Mouse (Mus musculus): ENCODE results near the gene Mfsd4b2. TPM values are rescaled to one million over a fixed set of nuclear protein-coding genes. Genes with fewer than 3 reads are reported as not detected.
A peak's percentile ranks its signal among the peaks of the same experiment; 100 is the strongest.
"Not testable (repeated sequence)": the region's sequence is repeated elsewhere in the genome, so short reads cannot be mapped to it uniquely, and the experiment has no call there.

Gene Mfsd4b2
- polyA plus RNA-seq, 1 experiment: not detected

GRCm38 (mm10) chr10:39949377-39949954, 22.7 kb upstream of the Mfsd4b2 start:
- no peak for TF ChIP-seq CTCF (IDR thresholded peaks at IDR 0.05; ENCODE audit: low read depth, low read length)
- Histone ChIP-seq H3K27ac (ENCODE audit: insufficient read depth, low read depth, low read length) (no peak overlapping the region), H3K4me1 (ENCODE audit: control insufficient read depth, insufficient read depth, low read length) (no peaks in the 10 kb centered on the region), H3K4me3 (ENCODE audit: insufficient read depth, low read length) (no peak overlapping the region)

- H3K4me1 ChIP-seq (ENCODE audit: control insufficient read depth, insufficient read depth, low read length); H3K27ac ChIP-seq (ENCODE audit: insufficient read depth, low read depth, low read length); H3K4me3 ChIP-seq (ENCODE audit: insufficient read depth, low read length): not testable (repeated sequence)
Observed at GRCm38 (mm10) chr10:39947195-39947594, 20.5 kb upstream of the Mfsd4b2 start.

- no peak overlapping the region for H3K4me3 ChIP-seq (ENCODE audit: insufficient read depth, low read length)
- no peak overlapping the region for H3K27ac ChIP-seq (ENCODE audit: insufficient read depth, low read depth, low read length)
- TF ChIP-seq POLR2A (IDR thresholded peaks at IDR 0.05; ENCODE audit: borderline replicate concordance, low read depth, low read length): no peak
- TF ChIP-seq CTCF (IDR thresholded peaks at IDR 0.05; ENCODE audit: low read depth, low read length): no peak
- H3K4me1 ChIP-seq (ENCODE audit: control insufficient read depth, insufficient read depth, low read length): no peaks in the 10 kb centered on the region
Observed at GRCm38 (mm10) chr10:39936553-39936952, 9.8 kb upstream of the Mfsd4b2 start.

GRCm38 (mm10) chr10:39924556-39924955, 2.2 kb downstream of the Mfsd4b2 start:
- not testable (repeated sequence) for H3K4me1 ChIP-seq (ENCODE audit: control insufficient read depth, insufficient read depth, low read length); H3K27ac ChIP-seq (ENCODE audit: insufficient read depth, low read depth, low read length); H3K4me3 ChIP-seq (ENCODE audit: insufficient read depth, low read length)

- peaks cover 12% of the 10 kb centered on the region for H3K4me1 ChIP-seq (ENCODE audit: control insufficient read depth, insufficient read depth, low read length)
- TF ChIP-seq CTCF (IDR thresholded peaks at IDR 0.05; ENCODE audit: low read depth, low read length) (no peak), POLR2A (IDR thresholded peaks at IDR 0.05; ENCODE audit: borderline replicate concordance, low read depth, low read length) (no peak)
- H3K4me3 ChIP-seq (ENCODE audit: insufficient read depth, low read length): no peak overlapping the region
- H3K27ac ChIP-seq (ENCODE audit: insufficient read depth, low read depth, low read length): no peak overlapping the region
Observed at GRCm38 (mm10) chr10:39912616-39913015, 14.1 kb downstream of the Mfsd4b2 start.

GRCm38 (mm10) chr10:39908768-39909441, 17.8 kb downstream of the Mfsd4b2 start:
- H3K27ac ChIP-seq (ENCODE audit: insufficient read depth, low read depth, low read length): no peak overlapping the region
- H3K4me3 ChIP-seq (ENCODE audit: insufficient read depth, low read length): peak overlapping the region; percentile 52
- TF ChIP-seq CTCF (IDR thresholded peaks at IDR 0.05; ENCODE audit: low read depth, low read length) (no peak), POLR2A (IDR thresholded peaks at IDR 0.05; ENCODE audit: borderline replicate concordance, low read depth, low read length) (no peak)

GRCm38 (mm10) chr10:39906799-39907658, 19.7 kb downstream of the Mfsd4b2 start:
- Histone ChIP-seq H3K4me1 (ENCODE audit: control insufficient read depth, insufficient read depth, low read length) (no peaks in the 10 kb centered on the region), H3K4me3 (ENCODE audit: insufficient read depth, low read length) (no peak overlapping the region), H3K27ac (ENCODE audit: insufficient read depth, low read depth, low read length) (no peak overlapping the region)
- TF ChIP-seq POLR2A (IDR thresholded peaks at IDR 0.05; ENCODE audit: borderline replicate concordance, low read depth, low read length): no peak
- no peak for TF ChIP-seq CTCF (IDR thresholded peaks at IDR 0.05; ENCODE audit: low read depth, low read length)

More at GRCm38 (mm10) chr10:39908768-39909441, 17.8 kb downstream of the Mfsd4b2 start:
- peaks cover 3% of the 10 kb centered on the region; the same call in 1 of the 2 replicates for H3K4me1 ChIP-seq (ENCODE audit: control insufficient read depth, insufficient read depth, low read length)

- H3K4me1 ChIP-seq (ENCODE audit: control insufficient read depth, insufficient read depth, low read length): peaks cover 4% of the 10 kb centered on the region; the same call in 1 of the 2 replicates
- H3K4me3 ChIP-seq (ENCODE audit: insufficient read depth, low read length): no peak overlapping the region
- no peak overlapping the region for H3K27ac ChIP-seq (ENCODE audit: insufficient read depth, low read depth, low read length)
- TF ChIP-seq CTCF (IDR thresholded peaks at IDR 0.05; ENCODE audit: low read depth, low read length): no peak
- no peak for TF ChIP-seq POLR2A (IDR thresholded peaks at IDR 0.05; ENCODE audit: borderline replicate concordance, low read depth, low read length)
Observed at GRCm38 (mm10) chr10:39904191-39904590, 22.5 kb downstream of the Mfsd4b2 start.

GRCm38 (mm10) chr10:39898874-39899371, 27.8 kb downstream of the Mfsd4b2 start, which contains the start of gene Mfsd4b4:
Gene Mfsd4b4 (minus strand): TSS chr10:39899238.
- Histone ChIP-seq H3K4me1 (ENCODE audit: control insufficient read depth, insufficient read depth, low read length) (peaks cover 10% of the 10 kb centered on the region), H3K27ac (ENCODE audit: insufficient read depth, low read depth, low read length) (peak within 1 kb of the TSS; percentile 52), H3K4me3 (ENCODE audit: insufficient read depth, low read length) (peak within 1 kb of the TSS; percentile 96)
- TF ChIP-seq POLR2A (IDR thresholded peaks at IDR 0.05; ENCODE audit: borderline replicate concordance, low read depth, low read length): peak; percentile 63; the same call in 1 of the 2 replicates
- TF ChIP-seq CTCF (IDR thresholded peaks at IDR 0.05; ENCODE audit: low read depth, low read length): no peak

GRCm38 (mm10) chr10:39896503-39896902, 30.2 kb downstream of the Mfsd4b2 start:
- peaks cover 16% of the 10 kb centered on the region for H3K4me1 ChIP-seq (ENCODE audit: control insufficient read depth, insufficient read depth, low read length)
- H3K4me3 ChIP-seq (ENCODE audit: insufficient read depth, low read length): no peak overlapping the region
- no peak overlapping the region for H3K27ac ChIP-seq (ENCODE audit: insufficient read depth, low read depth, low read length)
- TF ChIP-seq POLR2A (IDR thresholded peaks at IDR 0.05; ENCODE audit: borderline replicate concordance, low read depth, low read length) (no peak), CTCF (IDR thresholded peaks at IDR 0.05; ENCODE audit: low read depth, low read length) (no peak)
